Mouse (Mus musculus) embryo, embryonic 9.5 days (tissue): Measurements from ENCODE around the gene Gm10220.
"Not testable (repeated sequence)": the region's sequence is repeated elsewhere in the genome, so short reads cannot be mapped to it uniquely, and the experiment has no call there.

Experiments
- DNase-seq: peaks from one replicate; pipeline ENCODE4 v3.0.0-alpha.2; 2017; ENCODE audit errors: extremely low spot score

Gm10220 gene

GRCm38 (mm10) chr5:26121321-26121720 lies at the start of gene Gm10220:
Gene Gm10220 (minus strand): TSS chr5:26121421.
- DNase-seq, result not testable (repeated sequence)

DNA sequence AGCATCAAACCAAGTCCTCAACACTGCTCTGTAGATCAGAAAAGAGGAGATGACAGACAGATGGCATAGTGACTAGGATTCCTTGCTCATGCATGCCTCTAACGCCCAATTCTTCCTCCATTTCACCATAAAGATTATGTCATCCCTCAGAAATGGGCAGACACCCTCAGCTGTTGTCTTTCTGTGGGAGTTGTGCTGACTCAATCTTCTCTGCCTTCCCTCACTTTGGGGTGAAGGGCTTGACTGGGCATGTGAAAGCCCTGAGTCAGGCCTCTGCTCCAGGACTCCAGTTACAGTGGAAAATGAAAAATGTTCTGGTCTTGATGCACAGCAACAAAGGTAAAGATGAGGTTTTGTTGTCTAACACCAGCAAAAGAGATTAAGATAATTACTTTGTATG lies 48.6 kb upstream of the Gm10220 start:
- no peak for DNase-seq

- no peak for DNase-seq
Observed at GRCm38 (mm10) chr5:26165791-26166165, 44.6 kb upstream of the Gm10220 start.

DNA sequence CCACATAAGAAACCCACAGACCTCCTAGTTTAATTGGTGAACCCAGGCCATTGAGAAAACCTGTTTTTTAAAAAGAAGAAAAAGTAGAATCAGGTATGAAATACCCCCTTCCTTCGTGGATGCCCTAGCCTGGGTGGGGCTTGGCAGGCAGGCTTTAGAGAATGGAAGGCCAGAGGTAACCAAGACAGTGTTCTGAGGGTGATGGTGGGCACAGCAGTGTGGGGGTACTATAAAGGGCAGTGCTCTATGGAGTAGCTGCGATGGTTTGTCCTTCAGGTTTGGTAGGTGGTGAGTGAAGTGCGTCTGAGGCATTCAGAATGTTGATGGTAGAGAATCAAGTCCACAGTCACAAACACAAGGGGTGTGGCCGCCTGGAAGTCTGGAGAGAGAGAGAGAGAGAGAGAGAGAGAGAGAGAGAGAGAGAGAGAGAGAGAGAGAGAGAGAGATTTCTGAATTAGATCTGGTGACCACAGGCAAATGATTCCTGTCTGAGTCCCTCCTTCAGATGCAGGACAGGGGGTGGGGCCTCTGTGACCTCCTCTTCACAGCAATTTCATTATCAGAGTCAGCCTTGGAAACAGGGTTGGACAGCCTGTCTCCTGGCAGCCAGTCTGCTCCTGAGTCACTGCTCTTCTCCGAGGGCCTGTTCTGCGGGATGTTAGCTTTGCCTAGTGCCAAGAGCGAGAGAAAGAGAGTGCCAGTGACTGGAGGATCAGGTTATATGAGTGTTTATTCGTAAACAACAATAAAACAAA lies 44.0 kb upstream of the Gm10220 start:
- no peak for DNase-seq

- no peak for DNase-seq
Observed at GRCm38 (mm10) chr5:26157396-26158170, 36.4 kb upstream of the Gm10220 start.

DNA sequence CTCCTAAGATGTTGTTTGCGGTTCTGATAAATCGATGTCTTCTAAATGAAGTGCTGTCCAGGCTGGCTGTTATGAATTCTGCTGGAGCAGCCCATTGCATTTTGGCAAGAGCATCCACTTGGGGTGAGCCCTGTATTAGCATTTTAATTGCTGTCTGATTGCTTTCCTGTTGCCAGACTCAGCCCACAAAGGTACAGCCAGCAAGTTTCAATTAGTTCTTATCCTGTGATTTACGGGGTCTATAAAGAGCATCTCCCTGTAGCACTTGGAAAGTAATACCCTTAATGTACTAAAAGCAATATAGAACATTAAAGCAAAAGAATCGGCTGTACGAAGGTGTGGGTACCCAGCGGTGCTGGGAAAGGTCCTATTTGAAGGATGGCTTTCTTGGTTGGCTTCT lies 21.7 kb upstream of the Gm10220 start:
- no peak for DNase-seq

GRCm38 (mm10) chr5:26105262-26105661 lies 16.0 kb downstream of the Gm10220 start, which contains the start of gene 5031410I06Rik:
Gene 5031410I06Rik (minus strand): TSS chr5:26105362.
- DNase-seq, result not testable (repeated sequence)

GRCm38 (mm10) chr5:26089191-26089590 lies 32.0 kb downstream of the Gm10220 start, which contains the start of gene Gm10471:
Gene Gm10471 (minus strand): TSS chr5:26089291.
- not testable (repeated sequence) for DNase-seq

GRCm38 (mm10) chr5:26079023-26079422 lies 42.2 kb downstream of the Gm10220 start:
- DNase-seq, result peak; percentile 8

DNA sequence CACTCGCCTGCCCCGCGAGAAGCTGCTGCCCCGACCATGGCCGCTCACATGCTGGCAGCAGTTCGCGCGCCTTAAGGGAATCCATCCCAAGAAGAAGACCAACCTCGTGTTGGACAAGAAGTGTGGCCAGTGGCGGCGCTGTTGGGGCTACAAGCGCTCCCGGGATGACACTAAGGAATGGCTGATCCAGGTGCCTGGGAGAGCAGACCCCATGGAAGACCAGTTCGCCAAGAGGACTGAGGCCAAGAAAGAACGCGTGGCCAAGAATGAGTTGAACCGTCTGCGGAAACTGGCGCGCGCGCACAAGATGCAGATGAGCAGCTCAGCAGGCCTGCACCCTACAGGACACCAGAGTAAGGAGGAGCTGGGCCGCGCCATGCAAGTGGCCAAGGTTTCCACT lies 50.5 kb downstream of the Gm10220 start:
- no peak for DNase-seq
